Mouse (Mus musculus) NIH3T3 (cell line): ENCODE measurements around the gene Stard13.

Experiments
- DNase-seq: peaks from one replicate; pipeline ENCODE4 v3.0.0-alpha.2; 2012; ENCODE audit warnings: low read depth

Stard13 gene

GRCm38 (mm10) chr5:151022026-151022425 is 211.6 kb downstream of the Stard13 start:
- no peak for DNase-seq

GRCm38 (mm10) chr5:151020831-151021230 is 212.8 kb downstream of the Stard13 start:
- no peak for DNase-seq

- no peak for DNase-seq
Observed at GRCm38 (mm10) chr5:151020031-151020820, 213.4 kb downstream of the Stard13 start.

GRCm38 (mm10) chr5:151018959-151019358 is 214.7 kb downstream of the Stard13 start:
- no peak for DNase-seq

GRCm38 (mm10) chr5:151018450-151018849 is 215.2 kb downstream of the Stard13 start:
- DNase-seq: no peak

- no peak for DNase-seq
Observed at GRCm38 (mm10) chr5:151004216-151004755, 229.3 kb downstream of the Stard13 start.

GRCm38 (mm10) chr5:151002051-151002450 is 231.6 kb downstream of the Stard13 start:
- DNase-seq: no peak

- no peak for DNase-seq
Observed at GRCm38 (mm10) chr5:151001111-151001510, 232.5 kb downstream of the Stard13 start.

GRCm38 (mm10) chr5:150996586-150996985 is 237.1 kb downstream of the Stard13 start:
- peak; percentile 45 for DNase-seq

GRCm38 (mm10) chr5:150994096-150994495 is 239.5 kb downstream of the Stard13 start:
- DNase-seq: no peak
